19 mouse cellular contexts compared by ENCODE assay signal in the genomic region with DNA sequence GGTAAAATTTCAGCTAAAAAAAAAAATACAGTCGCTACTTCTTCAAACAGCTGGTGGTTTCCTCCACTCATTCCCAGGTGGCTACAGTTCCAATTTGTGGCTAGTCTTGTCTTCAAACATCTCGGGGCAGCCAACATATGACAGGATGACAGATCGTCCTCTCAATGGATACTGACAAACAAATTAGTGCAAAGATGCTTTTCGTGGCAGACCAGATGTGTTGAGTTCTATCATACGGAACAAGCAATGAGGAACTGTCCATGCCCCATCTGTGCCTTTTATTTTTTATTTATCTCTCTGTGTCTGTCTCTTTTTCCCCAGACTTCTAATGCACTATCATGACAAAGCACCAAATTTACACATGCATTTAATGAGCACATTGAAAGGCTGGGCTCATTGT.
DNase-seq lines count a peak whose midpoint lies in the region; ATAC-seq and TF ChIP-seq lines count a peak whose summit lies in the region.
"Had no signal": no experiment of that assay in that cellular context is flagged by ENCODE, and none has a peak within 500 bp of the region (broad histone marks: within the 10 kb centered on the region; RNA-seq: fewer than 3 reads in every experiment).

No protein-coding gene starts in this region.

- peak; percentile 31 for DNase-seq in midbrain, postnatal 0 days (ENCODE audit: low spot score)
- DNase-seq in midbrain, embryonic 11.5 days (ENCODE audit: low spot score, missing footprints) = no peak
- DNase-seq in frontal cortex, postnatal 10 days (ENCODE audit: low spot score in 2 of 2) = no peak
- DNase-seq: adrenal gland, adult 8-10 months; cerebellum, adult 18-20 months; cerebellum, adult 9-11 months; cerebellum, postnatal 36 days; forebrain, postnatal 0 days; gastrocnemius, adult 2 months; gastrocnemius, postnatal 25 days; heart, postnatal 36 days had no signal

- H3K27ac ChIP-seq in midbrain, postnatal 0 days (ENCODE audit: low read depth, low read length) = no peak overlapping the region
- H3K27ac ChIP-seq in midbrain, embryonic 11.5 days (ENCODE audit: low read depth, low read length) = no peak overlapping the region
- no peak overlapping the region for H3K27ac ChIP-seq in hindbrain, embryonic 12.5 days
- no peak overlapping the region for H3K27ac ChIP-seq in hindbrain, embryonic 16.5 days (ENCODE audit: low read depth, low read length)
- no peak overlapping the region for H3K27ac ChIP-seq in heart, embryonic 12.5 days (ENCODE audit: poor library complexity, severe bottlenecking)
- H3K27ac ChIP-seq: embryonic facial prominence, embryonic 10.5 days; forebrain, embryonic 13.5 days; gastrocnemius, adult 2 months; heart, embryonic 13.5 days had no signal

- H3K4me1 ChIP-seq in midbrain, postnatal 0 days (ENCODE audit: insufficient read depth, low read length) = no peaks in the 10 kb centered on the region
- no peaks in the 10 kb centered on the region for H3K4me1 ChIP-seq in midbrain, embryonic 11.5 days (ENCODE audit: control insufficient read depth, insufficient read depth, low read length)
- H3K4me1 ChIP-seq in hindbrain, embryonic 12.5 days = no peaks in the 10 kb centered on the region
- H3K4me1 ChIP-seq in hindbrain, embryonic 16.5 days (ENCODE audit: control insufficient read depth, insufficient read depth, low read depth, low read length) = no peaks in the 10 kb centered on the region
- H3K4me1 ChIP-seq in heart, embryonic 12.5 days (replicated peaks) = no peaks in the 10 kb centered on the region
- H3K4me1 ChIP-seq: embryonic facial prominence, embryonic 10.5 days; forebrain, embryonic 13.5 days; heart, embryonic 13.5 days had no signal

- no peak for ATAC-seq in midbrain, postnatal 0 days (ENCODE audit: low FRiP score)
- no peak for ATAC-seq in midbrain, embryonic 11.5 days (ENCODE audit: low FRiP score)
- ATAC-seq in hindbrain, embryonic 12.5 days (ENCODE audit: low FRiP score) = peak; percentile 50
- peak; percentile 20; the same call in 1 of the 2 replicates for ATAC-seq in hindbrain, embryonic 16.5 days
- no peak for ATAC-seq in heart, embryonic 12.5 days (ENCODE audit: insufficient number of reproducible peaks, low FRiP score)
- ATAC-seq: forebrain, embryonic 13.5 days; forebrain, postnatal 0 days; intestine, embryonic 16.5 days had no signal

- no peak overlapping the region for H3K4me2 ChIP-seq in midbrain, postnatal 0 days (ENCODE audit: low read depth, low read length, poor library complexity, severe bottlenecking)
- H3K4me2 ChIP-seq in midbrain, embryonic 11.5 days = no peak overlapping the region
- no peak overlapping the region for H3K4me2 ChIP-seq in hindbrain, embryonic 12.5 days (replicated peaks)
- H3K4me2 ChIP-seq in hindbrain, embryonic 16.5 days (ENCODE audit: low read length) = no peak overlapping the region
- H3K4me2 ChIP-seq in heart, embryonic 12.5 days = no peak overlapping the region
- H3K4me2 ChIP-seq: forebrain, embryonic 13.5 days; heart, embryonic 13.5 days had no signal

- no peak for TF ChIP-seq CTCF in midbrain, postnatal 0 days (IDR thresholded peaks at IDR 0.05)

- 68% methylated on average over 5 of the region's 5 CpGs for WGBS in midbrain, postnatal 0 days
- 87% methylated on average over 5 of the region's 5 CpGs for WGBS in midbrain, embryonic 11.5 days
- 69% methylated on average over 5 of the region's 5 CpGs for WGBS in hindbrain, embryonic 12.5 days
- WGBS in hindbrain, embryonic 16.5 days = 65% methylated on average over 5 of the region's 5 CpGs
- 79% methylated on average over 5 of the region's 5 CpGs for WGBS in heart, embryonic 12.5 days

- no peaks in the 10 kb centered on the region for H3K27me3 ChIP-seq in midbrain, postnatal 0 days (ENCODE audit: insufficient read depth, low read length)
- H3K27me3 ChIP-seq in midbrain, embryonic 11.5 days (ENCODE audit: control insufficient read depth, insufficient read depth, low read length) = no peaks in the 10 kb centered on the region
- H3K27me3 ChIP-seq in hindbrain, embryonic 12.5 days = no peaks in the 10 kb centered on the region
- H3K27me3 ChIP-seq in hindbrain, embryonic 16.5 days (replicated peaks; ENCODE audit: control insufficient read depth, insufficient read depth, low read length) = no peaks in the 10 kb centered on the region
- no peaks in the 10 kb centered on the region for H3K27me3 ChIP-seq in heart, embryonic 12.5 days (replicated peaks)
- H3K27me3 ChIP-seq: forebrain, embryonic 13.5 days; heart, embryonic 13.5 days had no signal

- H3K9me3 ChIP-seq in midbrain, postnatal 0 days (ENCODE audit: low read length) = no peaks in the 10 kb centered on the region
- H3K9me3 ChIP-seq in midbrain, embryonic 11.5 days (ENCODE audit: control insufficient read depth, low read length) = no peaks in the 10 kb centered on the region
- H3K9me3 ChIP-seq in hindbrain, embryonic 12.5 days (replicated peaks) = no peaks in the 10 kb centered on the region
- H3K9me3 ChIP-seq in hindbrain, embryonic 16.5 days (ENCODE audit: control insufficient read depth, low read length) = no peaks in the 10 kb centered on the region
- H3K9me3 ChIP-seq in heart, embryonic 12.5 days (replicated peaks) = 0 out of 2 replicates have a peak, but pooled peaks cover 4% of the 10 kb centered on the region
- H3K9me3 ChIP-seq: embryonic facial prominence, embryonic 10.5 days; forebrain, embryonic 13.5 days; G1E; heart, embryonic 13.5 days had no signal

- H3K4me3 ChIP-seq in midbrain, postnatal 0 days (ENCODE audit: low read depth, low read length) = no peak overlapping the region
- H3K4me3 ChIP-seq in midbrain, embryonic 11.5 days (ENCODE audit: low read depth, low read length) = no peak overlapping the region
- H3K4me3 ChIP-seq in hindbrain, embryonic 12.5 days = no peak overlapping the region
- H3K4me3 ChIP-seq in hindbrain, embryonic 16.5 days (ENCODE audit: low read length) = no peak overlapping the region
- no peak overlapping the region for H3K4me3 ChIP-seq in heart, embryonic 12.5 days
- H3K4me3 ChIP-seq: embryonic facial prominence, embryonic 10.5 days; forebrain, embryonic 13.5 days; gastrocnemius, adult 2 months; heart, embryonic 13.5 days had no signal

- no peaks in the 10 kb centered on the region for H3K36me3 ChIP-seq in midbrain, postnatal 0 days (ENCODE audit: insufficient read depth, low read length)
- H3K36me3 ChIP-seq in midbrain, embryonic 11.5 days (ENCODE audit: control insufficient read depth, insufficient read depth, low read length) = no peaks in the 10 kb centered on the region
- no peaks in the 10 kb centered on the region for H3K36me3 ChIP-seq in hindbrain, embryonic 12.5 days
- no peaks in the 10 kb centered on the region for H3K36me3 ChIP-seq in hindbrain, embryonic 16.5 days (ENCODE audit: control insufficient read depth, insufficient read depth, low read length)
- no peaks in the 10 kb centered on the region for H3K36me3 ChIP-seq in heart, embryonic 12.5 days
- H3K36me3 ChIP-seq: embryonic facial prominence, embryonic 10.5 days; G1E; heart, embryonic 13.5 days had no signal

- no peak overlapping the region for H3K9ac ChIP-seq in midbrain, postnatal 0 days (replicated peaks; ENCODE audit: low read length, poor library complexity, severe bottlenecking)
- H3K9ac ChIP-seq in midbrain, embryonic 11.5 days (ENCODE audit: low read length) = no peak overlapping the region
- no peak overlapping the region for H3K9ac ChIP-seq in hindbrain, embryonic 12.5 days
- no peak overlapping the region for H3K9ac ChIP-seq in hindbrain, embryonic 16.5 days (ENCODE audit: low read depth, low read length)
- no peak overlapping the region for H3K9ac ChIP-seq in heart, embryonic 12.5 days
- H3K9ac ChIP-seq: forebrain, embryonic 13.5 days; forebrain, postnatal 0 days; heart, embryonic 13.5 days had no signal

Comparison
In these comparisons a context has a peak if more than half of its experiments do, and no peak if none do; other contexts are left out.
1. ATAC-seq: peak in hindbrain, embryonic 12.5 days (single experiment) and hindbrain, embryonic 16.5 days (single experiment); none in midbrain, postnatal 0 days (single experiment), midbrain, embryonic 11.5 days (single experiment) and heart, embryonic 12.5 days (single experiment).